Mouse (Mus musculus) kidney, postnatal 14 days (tissue): ENCODE data around the gene Atp5d.

Experiments
- DNase-seq: peaks from one replicate; pipeline ENCODE4 v3.0.0; 2022; ENCODE audit warnings: mixed read lengths

The Atp5d gene

GRCm38 (mm10) chr10:80169070-80169469, 30.6 kb downstream of the Atp5d start:
- no peak for DNase-seq

GRCm38 (mm10) chr10:80169651-80170050, 31.2 kb downstream of the Atp5d start:
- DNase-seq: no peak

- DNase-seq: no peak
Measured at GRCm38 (mm10) chr10:80170052-80170451, 31.6 kb downstream of the Atp5d start.

GRCm38 (mm10) chr10:80170601-80171021, 32.2 kb downstream of the Atp5d start:
- DNase-seq: no peak

GRCm38 (mm10) chr10:80171252-80171651, 32.8 kb downstream of the Atp5d start:
- no peak for DNase-seq

GRCm38 (mm10) chr10:80171760-80172526, 33.5 kb downstream of the Atp5d start:
- DNase-seq: no peak

GRCm38 (mm10) chr10:80172527-80173292, 34.3 kb downstream of the Atp5d start, which contains the start of gene 1600002K03Rik:
TSS of gene 1600002K03Rik (plus strand) at chr10:80172944.
- DNase-seq: peak; percentile 92

GRCm38 (mm10) chr10:80173358-80173757, 34.9 kb downstream of the Atp5d start:
- no peak for DNase-seq

- DNase-seq: no peak
Measured at GRCm38 (mm10) chr10:80173955-80174640, 35.7 kb downstream of the Atp5d start.

- DNase-seq: no peak
Measured at GRCm38 (mm10) chr10:80174705-80175104, 36.3 kb downstream of the Atp5d start.

GRCm38 (mm10) chr10:80175536-80176269, 37.3 kb downstream of the Atp5d start:
- DNase-seq: no peak

- no peak for DNase-seq
Measured at GRCm38 (mm10) chr10:80176270-80176834, 37.9 kb downstream of the Atp5d start.

GRCm38 (mm10) chr10:80177441-80178279, 39.2 kb downstream of the Atp5d start:
- DNase-seq: no peak

GRCm38 (mm10) chr10:80179068-80180051, 40.9 kb downstream of the Atp5d start, which contains the start of gene Efna2:
TSS of gene Efna2 (plus strand) at chr10:80179482.
- peak; percentile 63 for DNase-seq

GRCm38 (mm10) chr10:80180288-80180687, 41.9 kb downstream of the Atp5d start:
- DNase-seq: no peak

GRCm38 (mm10) chr10:80180823-80181222, 42.4 kb downstream of the Atp5d start:
- DNase-seq: no peak

- DNase-seq: no peak
Measured at GRCm38 (mm10) chr10:80182547-80182946, 44.1 kb downstream of the Atp5d start.

- DNase-seq: no peak
Measured at GRCm38 (mm10) chr10:80186649-80187048, 48.2 kb downstream of the Atp5d start.

GRCm38 (mm10) chr10:80187739-80188138, 49.3 kb downstream of the Atp5d start:
- no peak for DNase-seq

- no peak for DNase-seq
Measured at GRCm38 (mm10) chr10:80188453-80189024, 50.1 kb downstream of the Atp5d start.
